Mouse (Mus musculus) CH12.LX (cell line): Measurements from ENCODE around the gene Dct. TPM values are rescaled to one million over a fixed set of nuclear protein-coding genes. Genes with fewer than 3 reads are reported as not detected.

Experiments
- DNase-seq: peaks from one replicate; pipeline ENCODE4 v3.0.0-alpha.2; 2013; ENCODE audit errors: extremely low read depth
- H3K27ac ChIP-seq: 2 replicates; pipeline ENCODE4 v1.5.1; 2012; ENCODE audit warnings: low read depth, mild to moderate bottlenecking, control low read depth, moderate library complexity; ENCODE audit not compliant: insufficient read depth
- H3K27me3 ChIP-seq: replicated peaks from 2 replicates; pipeline ENCODE3; 2012; ENCODE audit warnings: inconsistent platforms
- H3K36me3 ChIP-seq, 2 experiments: replicated peaks in 1 of 2; 2 replicates each; pipeline versions ENCODE3 to v1.6.1; 2012; ENCODE audit warnings: inconsistent platforms in 1 of 2, low read length in 1 of 2, mild to moderate bottlenecking in 1 of 2, mixed read lengths in 1 of 2, moderate library complexity in 1 of 2; ENCODE audit not compliant: control insufficient read depth in 1 of 2, insufficient read depth in 1 of 2
- H3K4me1 ChIP-seq, 2 experiments: 2 replicates each; pipeline ENCODE4 v1.6.1; 2012; ENCODE audit warnings: inconsistent platforms in 1 of 2, moderate library complexity in 1 of 2; ENCODE audit not compliant: insufficient read depth in 2 of 2, control insufficient read depth in 1 of 2
- H3K4me2 ChIP-seq: 2 replicates; pipeline ENCODE4 v1.6.1; 2012; ENCODE audit warnings: low read depth, mild to moderate bottlenecking, control low read depth; ENCODE audit not compliant: poor library complexity, insufficient read depth, severe bottlenecking
- H3K4me3 ChIP-seq, 3 experiments: fragments of 150-350 bp in 1 of 3; sonication (generic) in 1 of 3; replicated peaks in 1 of 3; 2 replicates each; pipeline versions ENCODE3 to v1.5.1; 2011 to 2012; ENCODE audit warnings: low read depth in 2 of 3, low read length in 2 of 3, mild to moderate bottlenecking in 2 of 3, moderate library complexity in 2 of 3, control low read depth in 1 of 3, improper control_type of control experiment in 1 of 3, inconsistent platforms in 1 of 3, mixed read lengths in 1 of 3; ENCODE audit not compliant: poor library complexity in 1 of 3
- H3K79me2 ChIP-seq: replicated peaks from 2 replicates; pipeline ENCODE4 v1.6.1; 2012; ENCODE audit warnings: mild to moderate bottlenecking, moderate library complexity; ENCODE audit not compliant: control insufficient read depth, poor library complexity, insufficient read depth, severe bottlenecking; ENCODE audit errors: extremely low read depth
- H3K9ac ChIP-seq: 2 replicates; pipeline ENCODE4 v1.6.1; 2012; ENCODE audit warnings: low read depth, mild to moderate bottlenecking, control low read depth, moderate library complexity; ENCODE audit not compliant: insufficient read depth
- H3K9me3 ChIP-seq: replicated peaks from 2 replicates; pipeline ENCODE3; 2012; ENCODE audit warnings: low read length, inconsistent platforms, mixed read lengths
- BHLHE40 ChIP-seq: IDR thresholded peaks from 2 replicates; pipeline ENCODE4 v1.6.1; 2011; ENCODE audit warnings: mild to moderate bottlenecking, low read depth, low read length, improper control_type of control experiment
- CHD1 ChIP-seq: IDR thresholded peaks from 2 replicates; pipeline ENCODE4 v1.6.1; 2012; ENCODE audit warnings: low read depth, low read length, improper control_type of control experiment, inconsistent platforms
- CTCF ChIP-seq, 2 experiments: IDR thresholded peaks in 1 of 2; conservative IDR thresholded peaks in 1 of 2; 2 replicates each; pipeline ENCODE4 v1.5.1; 2011 to 2012; ENCODE audit warnings: low read depth in 2 of 2, low read length in 2 of 2, improper control_type of control experiment in 1 of 2, inconsistent platforms in 1 of 2, mild to moderate bottlenecking in 1 of 2, moderate library complexity in 1 of 2
- ELF1 ChIP-seq: IDR thresholded peaks from 2 replicates; pipeline ENCODE4 v1.6.1; 2014; ENCODE audit warnings: low read depth, mild to moderate bottlenecking, inconsistent platforms, low read length, improper control_type of control experiment
- EP300 ChIP-seq: IDR thresholded peaks from 2 replicates; pipeline ENCODE4 v1.6.1; 2011; ENCODE audit warnings: low read length, improper control_type of control experiment
- GABPA ChIP-seq: IDR thresholded peaks from 2 replicates; pipeline ENCODE4 v1.6.1; 2012; ENCODE audit warnings: low read depth, low read length, improper control_type of control experiment, inconsistent platforms; ENCODE audit not compliant: insufficient replicate concordance
- HCFC1 ChIP-seq: IDR thresholded peaks from 2 replicates; pipeline ENCODE4 v1.6.1; 2012; ENCODE audit warnings: low read depth, mild to moderate bottlenecking, inconsistent platforms, low read length, improper control_type of control experiment
- IRF4 ChIP-seq: IDR thresholded peaks from 2 replicates; pipeline ENCODE4 v1.6.1; 2014; ENCODE audit warnings: low read depth, mild to moderate bottlenecking, inconsistent platforms, low read length, improper control_type of control experiment
- JUND ChIP-seq: conservative IDR thresholded peaks from 2 replicates; pipeline ENCODE4 v1.6.1; 2011; ENCODE audit warnings: low read depth, low read length, improper control_type of control experiment
- KAT2A ChIP-seq: IDR thresholded peaks from 2 replicates; pipeline ENCODE4 v1.6.1; 2012; ENCODE audit warnings: low read length, improper control_type of control experiment, inconsistent platforms; ENCODE audit not compliant: insufficient replicate concordance
- MAFK ChIP-seq: IDR thresholded peaks from 2 replicates; pipeline ENCODE4 v1.6.1; 2011; ENCODE audit warnings: low read length, improper control_type of control experiment; ENCODE audit not compliant: insufficient replicate concordance
- MAZ ChIP-seq: IDR thresholded peaks from 2 replicates; pipeline ENCODE4 v1.6.1; 2012; ENCODE audit warnings: low read depth, mild to moderate bottlenecking, inconsistent platforms, low read length, improper control_type of control experiment, moderate library complexity
- MXI1 ChIP-seq: IDR thresholded peaks from 2 replicates; pipeline ENCODE4 v1.6.1; 2011; ENCODE audit warnings: mild to moderate bottlenecking, low read depth, low read length, improper control_type of control experiment
- NRF1 ChIP-seq: IDR thresholded peaks from 2 replicates; pipeline ENCODE4 v1.6.1; 2014; ENCODE audit warnings: low read depth, mild to moderate bottlenecking, inconsistent platforms, low read length, improper control_type of control experiment, moderate library complexity
- POLR2AphosphoS2 ChIP-seq: IDR thresholded peaks from 2 replicates; pipeline ENCODE4 v1.6.1; 2011; ENCODE audit warnings: low read depth, low read length, improper control_type of control experiment
- RAD21 ChIP-seq: IDR thresholded peaks from 2 replicates; pipeline ENCODE4 v1.6.1; 2011; ENCODE audit warnings: low read depth, mild to moderate bottlenecking, low read length, improper control_type of control experiment, moderate library complexity
- RCOR1 ChIP-seq: conservative IDR thresholded peaks from 2 replicates; pipeline ENCODE4 v1.6.1; 2012; ENCODE audit warnings: low read depth, mild to moderate bottlenecking, inconsistent platforms, low read length, improper control_type of control experiment
- TCF12 ChIP-seq: IDR thresholded peaks from 2 replicates; pipeline ENCODE4 v1.6.1; 2014; ENCODE audit warnings: low read depth, mild to moderate bottlenecking, inconsistent platforms, low read length, improper control_type of control experiment
- USF1 ChIP-seq: IDR thresholded peaks from 2 replicates; pipeline ENCODE4 v1.6.1; 2014; ENCODE audit warnings: low read depth, mild to moderate bottlenecking, inconsistent platforms, low read length, improper control_type of control experiment
- USF2 ChIP-seq: conservative IDR thresholded peaks from 2 replicates; pipeline ENCODE4 v1.6.1; 2011; ENCODE audit warnings: low read depth, low read length, improper control_type of control experiment
- ZC3H11A ChIP-seq: IDR thresholded peaks from 2 replicates; pipeline ENCODE4 v1.6.1; 2012; ENCODE audit warnings: low read depth, mild to moderate bottlenecking, inconsistent platforms, low read length, improper control_type of control experiment
- ZMIZ1 ChIP-seq: IDR thresholded peaks from 2 replicates; pipeline ENCODE4 v1.6.1; 2012; ENCODE audit warnings: low read depth, mild to moderate bottlenecking, inconsistent platforms, low read length, improper control_type of control experiment
- dilution Hi-C: fragments of 300-500 bp; cut with MboI; formaldehyde crosslinking; loops from 2 replicates; pipeline ENCODE4 v1.14.3; 2020; ENCODE audit warnings: low sequenced_read_pairs; ENCODE audit not compliant: extremely low pct_unique_long_range_greater_than_20kb, extremely low pct_ligation_motif_present
- in situ Hi-C: fragments of 300-500 bp; cut with MboI; formaldehyde crosslinking; loops from 3 replicates; pipeline ENCODE4 v1.14.3; 2019; ENCODE audit warnings: low sequenced_read_pairs, low pct_ligation_motif_present, low pct_unique_long_range_greater_than_20kb, mixed read lengths
- polyA plus RNA-seq: library from polyadenylated mRNA; unstranded; fragments of >175 nt; gene quantifications from 2 replicates; pipeline ENCODE4 v1.2.1, GENCODE M21; 2012; ENCODE audit warnings: low read depth; ENCODE audit not compliant: insufficient read length
- total RNA-seq, 2 experiments: library from RNA; depleted of rRNA; stranded (reverse); fragments of 300-350 nt in 1 of 2; fragments of >200 nt in 1 of 2; gene quantifications; 2 replicates each; pipeline ENCODE4 v1.2.3; 2012 to 2014

The Dct gene
- total and polyA plus RNA-seq, 3 experiments = 0.34 TPM; not detected in 2

- DNase-seq = no peak
- Histone ChIP-seq H3K4me2 (no peak overlapping the region), H3K4me3 (no peak overlapping the region), H3K79me2 (no peaks in the 10 kb centered on the region), H3K9me3 (no peaks in the 10 kb centered on the region), H3K36me3 (no peaks in the 10 kb centered on the region), H3K27me3 (peaks cover 4% of the 10 kb centered on the region), H3K9ac (no peak overlapping the region), H3K27ac (no peak overlapping the region), H3K4me1 (no peaks in the 10 kb centered on the region; a peak in 1 of 4 replicates)
- in situ Hi-C loops (no loop called here), dilution Hi-C loops (no loop called here)
- no peak for TF ChIP-seq CHD1
- no peak for TF ChIP-seq MAZ
- TF ChIP-seq MXI1 = no peak
- no peak for TF ChIP-seq CTCF (conservative IDR thresholded peaks at IDR 0.05 in 1 of 2, IDR thresholded peaks at IDR 0.05 in 1 of 2; ENCODE audit: low read depth in 2 of 2, low read length in 2 of 2)
- TF ChIP-seq ZC3H11A = no peak
- no peak for TF ChIP-seq RAD21
- TF ChIP-seq USF2 = no peak
- no peak for TF ChIP-seq ELF1
- no peak for TF ChIP-seq HCFC1
- TF ChIP-seq POLR2AphosphoS2 = no peak
- no peak for TF ChIP-seq KAT2A
- TF ChIP-seq RCOR1 = no peak
- TF ChIP-seq TCF12 = no peak
- no peak for TF ChIP-seq JUND
- TF ChIP-seq USF1 = no peak
- TF ChIP-seq IRF4 = no peak
- no peak for TF ChIP-seq EP300
- TF ChIP-seq ZMIZ1 = no peak
- no peak for TF ChIP-seq MAFK
Measured at GRCm38 (mm10) chr14:117993845-117994244, 58.2 kb downstream of the Dct start.

DNA sequence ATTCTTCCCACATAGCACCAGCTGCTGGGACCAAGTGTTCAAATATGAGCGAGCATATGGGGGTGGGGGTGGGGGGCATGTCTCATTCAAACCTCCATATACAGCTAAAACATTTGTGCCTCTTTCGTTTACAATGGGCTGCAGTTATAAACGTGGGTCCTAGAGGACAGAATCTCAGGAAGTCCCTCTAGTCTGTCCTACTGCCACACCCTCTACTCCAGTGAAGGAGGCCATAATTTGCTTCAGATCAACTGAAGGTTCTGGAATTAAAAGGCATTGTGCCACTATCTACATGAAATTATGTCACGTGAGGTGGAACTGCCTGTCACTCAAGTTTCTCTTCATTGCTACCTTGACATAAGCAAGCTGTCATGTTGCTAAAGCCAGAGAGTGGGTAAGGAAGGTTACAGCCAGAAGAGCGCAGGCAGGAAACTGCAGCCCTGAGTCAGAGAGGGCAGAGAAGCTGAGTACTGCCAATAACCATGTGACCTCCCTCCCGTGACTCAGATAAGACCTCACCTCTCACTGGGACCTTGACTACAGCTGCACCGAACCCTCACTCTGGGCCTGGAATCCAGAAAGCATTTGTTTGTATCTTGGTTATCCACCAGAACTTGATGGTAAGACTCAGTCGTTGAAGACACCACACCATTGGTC is 59.3 kb downstream of the Dct start:
- in situ Hi-C loops (no loop called here), dilution Hi-C loops (no loop called here)
- H3K4me2 ChIP-seq = no peak overlapping the region
- DNase-seq = no peak
- no peak overlapping the region for H3K27ac ChIP-seq
- peaks cover 0 to 7% of the 10 kb centered on the region in 2 experiments; a peak in 1 of 4 replicates for H3K4me1 ChIP-seq
- H3K4me3 ChIP-seq = no peak overlapping the region
- no peaks in the 10 kb centered on the region for H3K27me3 ChIP-seq
- no peaks in the 10 kb centered on the region for H3K79me2 ChIP-seq
- H3K36me3 ChIP-seq = no peaks in the 10 kb centered on the region
- no peak overlapping the region for H3K9ac ChIP-seq
- no peak for TF ChIP-seq JUND
- no peak for TF ChIP-seq ZMIZ1
- no peak for TF ChIP-seq KAT2A
- TF ChIP-seq GABPA = no peak
- TF ChIP-seq BHLHE40 = no peak
- no peak for TF ChIP-seq ELF1
- no peak for TF ChIP-seq NRF1
- no peak for TF ChIP-seq USF1
- H3K9me3 ChIP-seq = no peaks in the 10 kb centered on the region
